Mouse (Mus musculus): Measurements from ENCODE around the gene Frrs1l. TPM values are rescaled to one million over a fixed set of nuclear protein-coding genes. Genes with fewer than 3 reads are reported as not detected.

Frrs1l gene
- total RNA-seq (2021) = 100 to 1,000 TPM; 209 to 220 TPM
- long read RNA-seq, experiment 1, full-length matches to known transcripts = 73 of 107 reads
- long read RNA-seq, experiment 1, partial matches to known transcripts = 0 of 107 reads
- long read RNA-seq, experiment 1, other reads (novel, unspliced or antisense) = 34 of 107 reads
- long read RNA-seq, experiment 2, full-length matches to known transcripts = 58 of 97 reads
- long read RNA-seq, experiment 2, partial matches to known transcripts = 0 of 97 reads
- long read RNA-seq, experiment 2, other reads (novel, unspliced or antisense) = 39 of 97 reads

DNA sequence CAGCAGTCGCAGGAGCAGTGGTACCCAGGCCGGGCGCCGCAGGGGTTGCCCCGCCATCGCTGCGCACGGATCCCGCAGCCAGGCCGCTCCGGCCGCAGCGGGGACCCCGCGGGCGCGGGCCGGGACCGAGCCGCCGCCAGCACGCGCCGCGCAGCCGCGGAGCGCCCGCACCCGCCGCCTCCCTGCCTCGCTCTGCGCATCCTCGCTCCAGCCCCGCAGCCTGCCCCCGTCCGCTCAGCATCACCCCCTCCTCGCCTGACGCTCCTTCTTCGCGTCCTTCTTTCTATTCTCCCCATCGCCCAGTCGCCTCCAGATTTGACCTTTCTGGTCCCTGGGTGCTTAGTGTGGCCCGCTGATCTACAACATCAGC, at the start of gene Frrs1l:
Gene Frrs1l, minus strand, starts transcription at position 177 of the 370 bp plus-strand sequence.
- DNase-seq (ENCODE audit: low spot score in 2 of 2) = peak; percentile 67 to 79

DNA sequence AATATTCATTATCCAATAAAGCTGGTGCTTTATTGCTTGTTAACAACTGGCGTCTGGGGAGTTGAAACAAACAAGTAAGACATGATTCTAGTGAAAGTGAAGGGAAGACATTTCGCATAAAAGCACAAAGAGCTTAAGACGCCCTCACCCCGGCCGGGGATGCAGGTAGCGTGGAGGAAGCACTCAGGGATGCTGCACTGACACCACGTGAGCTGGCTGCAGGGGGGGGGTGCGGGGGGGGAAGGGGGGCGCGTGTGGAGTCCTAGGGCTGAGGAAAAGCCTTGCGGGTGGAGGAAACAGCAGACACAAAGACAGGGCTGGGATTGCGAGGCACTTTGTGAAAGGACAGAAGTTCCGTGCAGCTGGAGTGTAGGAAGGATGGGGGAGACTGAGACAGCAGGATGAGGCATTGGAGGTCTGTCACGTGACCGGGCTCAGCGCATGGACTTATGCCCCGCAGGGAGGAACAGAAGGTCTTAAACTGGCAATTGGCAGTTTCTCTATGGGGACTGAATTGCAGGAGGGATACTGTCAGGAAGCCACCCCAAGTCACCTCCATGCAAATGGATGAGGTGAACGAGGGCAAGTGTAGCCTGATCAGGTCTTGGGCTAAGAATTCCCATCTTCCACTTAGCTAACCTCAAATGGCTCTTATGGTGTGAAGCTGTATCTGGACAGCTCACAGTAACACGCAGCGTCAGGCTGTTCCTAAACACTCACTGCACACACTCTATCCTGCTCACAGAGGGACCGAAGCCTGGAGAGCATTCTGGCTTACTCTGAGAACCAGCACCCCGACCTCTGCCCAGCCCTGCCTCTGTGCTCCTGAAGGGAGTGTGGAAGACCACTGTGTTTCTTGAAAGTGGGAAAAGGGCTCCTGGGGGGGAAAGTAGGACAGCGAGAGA, 49.2 kb upstream of the Frrs1l start:
- peak; percentile 61 to 68 for DNase-seq (ENCODE audit: low spot score in 2 of 2)

DNA sequence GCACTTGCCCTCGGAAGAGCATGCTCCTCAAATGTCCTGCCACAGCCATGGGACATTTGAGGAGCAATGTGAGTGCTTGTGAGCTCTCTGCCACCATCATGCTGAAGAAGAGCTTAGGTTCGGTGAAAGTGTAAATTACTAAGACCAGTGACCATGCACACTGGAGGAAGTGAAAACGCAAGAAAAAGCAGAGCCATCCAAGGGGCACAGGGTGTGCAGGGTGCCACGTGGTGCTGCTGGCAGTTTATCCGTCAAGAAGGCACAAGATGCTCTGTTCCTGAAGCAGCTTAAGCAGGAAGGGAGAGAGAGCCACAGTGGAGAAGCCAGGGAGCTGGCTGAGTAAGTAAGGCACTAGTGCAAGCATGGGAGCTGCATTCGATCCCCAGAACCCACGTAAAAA, 47.4 kb upstream of the Frrs1l start:
- DNase-seq (ENCODE audit: low spot score in 2 of 2) = no peak

DNA sequence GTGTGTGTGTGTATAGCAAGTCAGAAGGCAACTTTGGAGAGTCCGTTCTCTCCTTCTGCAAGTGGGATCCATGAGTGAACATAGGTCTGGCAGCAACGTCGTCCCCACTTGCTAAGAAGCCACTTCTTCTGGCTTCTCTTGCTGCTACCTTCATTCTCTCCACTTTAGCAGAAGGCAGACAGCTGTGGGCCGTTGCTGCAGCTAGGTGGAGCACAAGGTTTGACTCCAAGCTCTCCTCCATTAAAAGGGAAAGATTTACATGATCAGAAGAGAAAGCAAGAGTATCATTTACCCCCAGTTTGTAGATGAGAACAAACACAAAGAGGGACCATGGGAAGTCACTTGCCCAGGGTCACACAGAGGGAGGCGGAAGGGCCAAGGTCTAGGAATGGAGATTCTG, 44.0 kb upstream of the Frrs1l start:
- DNase-seq (ENCODE audit: low spot score in 2 of 2) = no peak

DNA sequence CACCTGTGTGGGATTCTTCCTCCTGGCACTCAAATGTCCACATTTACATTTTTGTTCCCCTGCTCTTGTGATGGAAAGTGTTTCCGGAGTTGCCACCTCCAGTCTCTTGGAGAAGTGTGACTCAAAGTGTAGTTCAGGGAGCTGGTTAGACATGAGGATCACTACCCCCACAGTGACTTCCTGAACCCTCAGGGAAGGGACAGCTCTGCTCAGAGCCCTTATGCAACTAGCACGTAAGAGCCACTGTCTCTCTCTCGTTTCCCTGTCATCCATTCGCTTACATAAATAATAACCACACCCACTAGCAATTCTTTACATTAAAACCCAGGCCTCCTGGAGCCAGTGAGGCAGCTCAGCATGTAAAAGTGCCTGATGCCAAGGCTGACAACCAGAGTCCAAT, 41.2 kb upstream of the Frrs1l start:
- DNase-seq (ENCODE audit: low spot score in 2 of 2) = no peak

DNA sequence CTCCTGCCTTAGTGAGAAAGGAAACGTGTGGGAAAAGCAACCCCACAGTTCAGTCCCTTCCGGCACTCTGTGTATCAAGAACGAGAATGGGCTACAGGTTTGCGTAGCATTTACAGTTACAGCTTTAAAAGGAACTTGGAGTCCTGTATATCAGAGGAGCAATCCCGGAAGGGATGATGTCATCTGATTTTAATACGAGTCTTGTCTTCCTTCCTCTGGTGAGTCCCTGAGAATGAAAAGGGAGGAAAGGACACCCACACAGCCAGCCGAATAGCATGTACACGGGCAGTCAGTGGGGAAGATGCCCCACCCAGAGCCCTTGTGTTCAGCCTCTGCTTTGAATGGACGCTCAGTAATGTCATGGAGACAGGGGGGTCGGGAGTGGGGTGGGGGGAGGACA, 37.8 kb upstream of the Frrs1l start:
- DNase-seq (ENCODE audit: low spot score in 2 of 2) = no peak

DNA sequence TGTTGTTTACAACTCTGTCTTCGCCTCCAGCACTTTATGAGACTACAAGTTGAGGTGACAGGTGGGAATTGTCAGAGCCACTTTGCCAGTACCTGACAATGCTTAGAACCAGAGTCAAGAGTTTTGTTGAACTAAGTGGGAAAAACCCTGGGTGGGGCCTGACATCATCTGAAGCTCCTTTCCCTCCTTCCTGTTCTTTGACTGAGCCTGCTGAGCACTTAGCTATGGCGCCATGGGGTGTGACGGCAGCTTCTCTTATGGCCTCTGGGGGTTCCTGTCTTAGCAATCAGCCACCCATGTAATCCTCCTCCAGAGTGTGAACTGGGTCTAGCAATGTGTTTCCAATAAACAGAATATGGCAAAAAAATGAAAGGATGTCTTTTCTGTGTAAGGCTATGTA, 33.3 kb upstream of the Frrs1l start:
- DNase-seq (ENCODE audit: low spot score in 2 of 2) = no peak

DNA sequence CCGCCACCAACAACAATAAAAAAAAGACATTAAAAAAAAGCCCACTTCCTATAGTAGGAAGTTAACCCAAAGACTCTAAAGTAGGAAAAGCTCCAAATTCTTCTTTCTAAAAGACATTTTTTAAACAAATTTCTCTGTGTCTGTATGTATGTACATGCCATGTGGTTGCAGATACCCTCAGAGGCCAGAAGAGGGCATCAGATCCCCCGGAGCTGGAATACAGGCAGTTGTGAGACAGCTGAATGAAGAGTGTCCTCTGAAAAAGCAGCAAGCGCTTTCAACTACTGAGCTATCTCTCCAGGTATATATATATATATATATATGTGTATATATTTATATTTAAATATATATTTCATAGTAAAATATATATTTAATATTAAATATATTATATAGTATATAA, 31.1 kb upstream of the Frrs1l start:
- no peak for DNase-seq (ENCODE audit: low spot score in 2 of 2)

DNA sequence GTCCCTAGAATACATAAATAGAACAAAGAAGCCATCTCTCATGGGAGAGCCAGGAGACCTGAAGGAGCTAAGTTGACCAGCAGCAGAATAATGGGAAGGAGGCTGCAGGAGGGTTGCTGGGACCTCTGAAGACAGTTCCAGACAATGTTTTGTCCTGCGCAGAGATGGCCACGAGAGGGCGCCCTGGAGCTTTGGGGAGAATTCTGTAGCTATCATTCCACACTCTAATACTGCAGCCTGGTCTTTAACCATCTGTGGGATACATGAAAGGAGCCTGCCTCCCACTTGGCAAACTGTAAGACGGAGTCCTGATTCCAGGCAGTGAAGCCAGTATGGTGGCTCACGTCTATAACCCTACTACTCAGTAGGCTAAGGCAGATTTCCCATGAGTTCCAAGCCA, 27.0 kb upstream of the Frrs1l start:
- peak; percentile 66 to 79 for DNase-seq (ENCODE audit: low spot score in 2 of 2)

DNA sequence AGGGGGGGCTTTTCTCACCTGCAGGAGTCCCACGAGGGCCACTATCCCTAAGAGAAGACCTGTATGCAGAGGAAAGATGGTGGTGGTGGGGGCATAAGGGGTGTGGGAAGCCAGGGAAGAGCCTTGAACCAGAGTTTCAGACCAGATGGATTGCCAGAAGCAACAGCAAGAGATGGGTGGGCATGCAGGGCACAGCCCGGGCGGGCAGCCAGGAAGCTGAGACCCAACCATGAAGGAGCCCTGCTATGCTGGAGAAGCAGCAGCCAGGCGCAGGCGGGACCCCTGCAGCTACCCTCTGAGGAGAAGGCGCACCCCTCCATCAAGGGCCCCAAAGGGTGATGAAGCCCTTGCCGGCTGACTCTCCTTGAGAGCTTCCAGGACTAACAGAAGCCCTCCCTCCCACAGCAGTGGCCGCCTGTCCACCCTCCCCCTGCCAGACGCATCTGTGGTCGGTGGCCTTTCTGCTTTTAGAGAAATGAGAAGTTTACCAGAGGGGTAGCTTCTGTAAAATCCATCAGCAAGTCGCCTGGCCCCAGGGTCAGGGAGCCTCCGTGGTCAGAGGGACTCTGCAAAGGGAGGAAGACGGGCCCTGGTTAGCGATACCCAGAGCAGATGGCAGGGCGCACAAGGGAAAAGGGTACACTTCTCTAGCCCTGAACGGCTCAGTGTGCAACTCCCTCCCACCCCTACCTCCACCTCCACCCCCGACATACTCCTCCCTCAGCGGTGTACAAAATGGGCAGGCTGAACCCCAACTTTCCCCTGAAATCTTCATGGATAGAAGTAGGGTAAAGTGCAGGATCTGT, 26.4 kb upstream of the Frrs1l start:
- DNase-seq (ENCODE audit: low spot score in 2 of 2) = no peak

DNA sequence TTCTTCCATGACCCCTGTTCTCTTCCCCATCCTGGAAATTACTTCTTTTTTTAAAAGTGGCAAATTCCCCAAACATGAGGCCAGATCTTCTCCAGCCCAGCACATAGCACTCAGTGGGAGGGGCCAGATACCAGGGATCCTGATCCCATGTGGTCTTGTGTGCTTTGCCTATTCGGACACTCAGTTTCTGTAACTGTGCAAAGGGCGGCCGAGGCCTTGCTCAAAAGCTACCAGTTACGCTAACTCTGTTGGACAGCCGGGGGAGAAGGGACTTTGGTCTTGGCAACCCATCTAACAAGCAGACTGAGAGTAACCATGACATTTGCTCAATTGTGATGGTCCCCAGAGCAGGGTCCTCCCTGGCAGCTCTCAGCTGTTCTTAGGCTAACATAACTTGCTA, 24.8 kb upstream of the Frrs1l start:
- DNase-seq (ENCODE audit: low spot score in 2 of 2) = no peak

DNA sequence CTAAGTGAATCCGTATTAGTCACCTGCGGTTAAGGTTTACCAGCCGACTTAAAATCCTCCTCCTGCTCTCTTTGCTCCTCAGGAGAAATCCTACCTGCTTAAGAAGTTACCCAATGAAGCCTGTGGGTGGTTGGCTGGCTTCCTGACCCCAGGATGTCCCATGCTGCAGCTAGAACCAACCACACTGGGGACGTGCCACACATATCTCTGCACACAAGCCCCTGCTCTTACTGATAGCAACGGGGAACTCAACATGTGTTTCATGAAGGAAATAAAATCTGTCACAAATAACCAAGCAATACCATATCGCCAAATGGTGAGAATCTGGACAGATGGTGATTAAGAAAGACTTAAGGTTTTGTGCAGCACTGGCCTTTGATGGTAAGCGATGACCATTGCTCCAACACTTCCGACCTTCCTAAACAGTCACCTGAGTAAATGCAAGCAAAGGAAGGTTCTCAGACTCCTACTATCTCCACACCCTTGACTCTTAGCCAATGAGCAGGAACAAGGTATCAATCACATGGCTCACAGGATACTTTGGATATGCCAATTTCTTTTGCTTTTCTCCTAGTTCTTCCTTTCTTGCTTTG, 21.4 kb upstream of the Frrs1l start:
- no peak for DNase-seq (ENCODE audit: low spot score in 2 of 2)

DNA sequence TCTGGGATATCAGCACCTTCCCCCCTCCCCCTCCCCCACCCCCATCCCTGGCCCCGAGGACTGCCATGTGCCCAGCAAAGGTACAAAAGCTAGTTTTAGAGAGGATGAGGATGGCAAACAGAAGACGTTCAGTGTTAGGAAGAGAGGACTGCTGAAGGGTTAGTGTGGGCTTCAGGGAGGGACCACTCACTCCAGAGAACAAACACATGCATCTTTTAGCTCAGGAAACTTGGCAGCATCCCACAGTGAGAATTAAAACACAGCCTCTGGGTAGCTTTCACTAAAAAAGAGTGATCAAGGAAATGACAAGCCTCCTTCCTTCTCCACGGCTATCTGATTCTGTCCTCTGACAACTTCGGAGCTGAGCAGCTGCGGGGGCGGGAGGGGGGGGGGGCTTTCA, 20.7 kb upstream of the Frrs1l start:
- no peak for DNase-seq (ENCODE audit: low spot score in 2 of 2)

DNA sequence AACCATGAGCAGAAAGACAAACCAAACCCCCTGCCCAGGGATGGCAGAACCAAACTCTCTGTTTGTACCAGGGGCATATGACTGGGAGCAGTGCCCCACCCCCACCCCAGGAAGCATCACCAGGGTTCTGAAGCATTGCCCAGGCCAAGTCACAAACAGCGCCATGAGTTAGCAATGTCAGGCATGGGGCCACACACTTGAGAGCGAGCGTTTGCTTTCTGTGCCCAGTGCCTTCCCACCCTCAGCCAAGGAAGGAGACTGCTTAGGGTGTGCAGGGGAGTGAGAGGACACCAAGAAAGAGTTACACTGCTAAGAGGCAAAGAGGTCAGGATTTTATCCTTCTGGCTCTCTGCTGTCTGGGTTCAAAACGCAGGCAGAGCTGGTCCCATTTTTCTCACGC, 20.2 kb upstream of the Frrs1l start:
- no peak for DNase-seq (ENCODE audit: low spot score in 2 of 2)

DNA sequence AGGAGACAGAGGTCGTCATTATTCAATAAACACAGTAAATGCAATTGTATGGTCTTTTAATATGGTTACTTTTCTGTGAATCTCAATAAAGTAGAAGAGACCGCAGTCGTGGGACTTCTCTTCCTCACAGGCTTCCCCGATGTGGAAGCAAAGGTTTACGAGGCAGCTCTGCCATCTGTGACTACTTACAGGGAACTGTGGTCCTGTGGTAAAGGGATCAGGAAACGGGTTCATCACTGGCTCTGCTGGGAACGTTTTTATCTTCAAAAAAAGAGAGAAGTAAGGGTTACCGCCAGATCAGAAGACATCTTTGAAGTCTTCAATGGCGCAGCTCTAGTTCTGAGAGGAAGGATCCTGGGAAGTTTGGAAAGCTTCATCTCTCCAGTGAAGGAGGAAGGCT, 17.5 kb upstream of the Frrs1l start:
- no peak for DNase-seq (ENCODE audit: low spot score in 2 of 2)

DNA sequence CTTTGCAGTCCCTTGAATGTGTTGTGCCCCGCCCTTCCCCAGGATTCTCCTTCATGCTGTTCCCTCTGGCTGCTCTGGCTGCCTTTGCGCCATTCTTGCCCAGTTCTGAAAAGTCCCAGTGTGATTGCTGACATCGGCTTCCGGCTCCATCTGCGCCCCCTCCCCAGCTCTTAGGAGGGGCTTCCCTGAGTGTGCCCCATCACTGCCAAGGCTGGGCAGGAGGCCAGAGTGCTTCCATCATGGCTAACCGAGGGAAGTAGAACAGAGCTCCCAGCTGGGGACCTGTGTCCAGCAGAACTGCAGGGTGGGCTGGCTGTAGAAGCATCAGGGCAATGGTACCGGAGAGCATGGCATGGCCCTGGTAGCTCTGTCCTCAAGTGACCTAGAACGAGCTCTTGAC, 14.8 kb upstream of the Frrs1l start:
- DNase-seq (ENCODE audit: low spot score in 2 of 2) = no peak

DNA sequence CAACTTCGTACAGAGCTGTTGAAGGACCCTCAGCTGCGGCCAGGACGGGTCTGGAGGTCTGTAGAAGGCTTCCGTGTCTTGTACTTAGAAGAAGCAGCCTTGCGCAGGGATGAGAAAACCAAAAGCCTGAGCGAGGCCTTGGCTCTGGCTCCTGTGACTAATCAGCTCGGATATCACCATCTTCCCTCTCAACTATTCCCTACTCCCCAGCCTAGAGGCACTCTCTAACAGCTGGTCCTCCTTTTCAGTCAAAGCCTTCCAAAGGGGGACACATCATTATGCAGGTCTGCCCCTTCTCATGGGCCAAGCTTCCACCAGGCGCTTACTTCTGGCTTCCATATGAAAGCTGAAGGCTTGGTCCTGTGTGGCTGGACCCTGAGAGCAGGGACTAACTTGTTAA, 13.7 kb upstream of the Frrs1l start:
- DNase-seq (ENCODE audit: low spot score in 2 of 2) = no peak

DNA sequence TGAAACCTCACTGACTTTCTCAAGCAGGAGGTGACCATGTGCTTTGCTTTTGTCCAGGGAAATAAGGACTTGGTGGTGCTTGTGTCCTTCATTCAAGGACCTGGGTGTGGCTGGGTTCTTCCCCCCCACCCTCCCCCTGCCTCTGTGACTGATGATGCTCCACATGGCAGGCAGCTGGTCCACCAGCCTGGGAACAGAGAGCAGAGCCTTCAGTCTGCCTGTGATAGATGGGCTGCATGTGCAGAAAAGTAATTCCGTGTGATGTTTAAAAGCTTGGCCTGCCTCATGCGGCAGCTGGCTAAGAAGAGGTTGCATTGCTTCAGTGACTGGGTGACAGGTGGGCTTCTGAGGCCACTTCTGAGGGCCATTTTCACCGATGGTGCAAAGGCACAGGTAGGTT, 12.6 kb upstream of the Frrs1l start:
- DNase-seq (ENCODE audit: low spot score in 2 of 2) = no peak

DNA sequence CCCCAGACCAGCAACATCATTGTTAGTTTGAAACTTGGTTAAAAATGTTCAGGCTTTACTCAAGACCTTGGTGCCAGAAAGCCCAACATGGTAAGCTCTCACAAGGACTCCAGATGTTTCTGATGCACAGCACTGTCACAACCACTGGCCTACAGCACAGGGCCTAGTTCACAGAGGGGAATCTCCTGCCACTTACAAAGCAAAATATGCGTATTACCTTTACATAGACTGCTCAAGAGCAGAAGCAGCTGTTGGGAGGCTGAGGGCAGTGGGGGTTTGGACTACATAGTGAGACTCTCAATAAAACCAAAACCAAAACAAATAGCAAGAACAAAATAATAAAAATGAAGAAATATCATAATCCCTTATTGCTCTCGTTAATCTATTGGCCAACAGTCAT, 11.2 kb upstream of the Frrs1l start:
- DNase-seq (ENCODE audit: low spot score in 2 of 2) = no peak

DNA sequence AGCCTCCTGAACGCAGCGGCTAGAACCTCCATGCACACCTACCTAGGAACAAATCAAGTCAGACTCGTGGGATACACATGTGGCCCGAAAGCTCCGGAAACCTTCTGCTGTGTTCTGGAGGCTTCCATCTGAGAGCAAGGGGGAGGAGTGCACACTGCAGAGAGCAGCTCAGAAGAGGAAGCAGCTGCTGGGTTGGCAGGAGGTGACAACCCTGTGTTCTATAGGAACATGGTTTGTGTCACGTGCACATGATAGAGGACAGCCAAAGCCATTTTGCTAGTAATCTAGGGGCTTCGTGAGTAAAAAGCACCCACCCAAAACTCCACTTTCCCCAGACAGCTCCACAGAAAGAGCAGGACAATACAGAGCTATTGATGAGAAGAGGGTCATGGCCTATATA, 3.1 kb upstream of the Frrs1l start:
- no peak for DNase-seq (ENCODE audit: low spot score in 2 of 2)

DNA sequence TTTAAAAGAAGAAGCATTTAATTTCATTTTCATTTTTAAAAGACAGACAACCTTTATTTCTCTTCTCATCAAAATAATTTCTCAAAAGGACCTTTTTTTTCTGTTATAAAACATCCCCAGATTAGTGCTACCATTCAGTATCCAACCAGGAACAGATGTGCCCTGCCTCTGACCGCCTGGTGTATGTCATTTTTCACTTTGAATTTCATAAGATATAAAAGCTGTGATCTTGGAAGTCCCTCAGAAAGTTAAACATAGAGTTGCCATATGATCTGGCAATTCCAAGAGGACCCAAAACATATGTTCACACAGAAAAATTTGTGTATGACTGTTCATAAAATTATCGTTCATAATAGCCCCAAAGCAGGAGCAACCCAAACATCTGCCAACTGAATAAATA, 1.8 kb upstream of the Frrs1l start:
- no peak for DNase-seq (ENCODE audit: low spot score in 2 of 2)

All from left cerebral cortex, adult 18-20 months (tissue).